Mouse (Mus musculus) forebrain, embryonic 13.5 days (tissue): Measurements from ENCODE around the gene Tut1. TPM values are rescaled to one million over a fixed set of nuclear protein-coding genes. Genes with fewer than 3 reads are reported as not detected.
A peak's percentile ranks its signal among the peaks of the same experiment; 100 is the strongest.

Experiments
- ATAC-seq: fragments of 200-750 bp; cut with Nextera tagmentation; 2 replicates; pipeline ENCODE4 v1.8.0; 2017
- H3K27ac ChIP-seq: fragments of 300-500 bp; sonication (generic); 2 replicates; pipeline ENCODE4 v1.5.1; 2015; ENCODE audit warnings: inconsistent platforms, mild to moderate bottlenecking, moderate library complexity
- H3K27me3 ChIP-seq: fragments of 300-500 bp; sonication (generic); 2 replicates; pipeline ENCODE4 v1.6.1; 2015; ENCODE audit warnings: mild to moderate bottlenecking, inconsistent platforms
- H3K36me3 ChIP-seq: fragments of 300-500 bp; sonication (generic); 2 replicates; pipeline ENCODE4 v1.6.1; 2015; ENCODE audit warnings: mild to moderate bottlenecking, inconsistent platforms; ENCODE audit not compliant: poor library complexity, severe bottlenecking
- H3K4me1 ChIP-seq: fragments of 300-500 bp; sonication (generic); 2 replicates; pipeline ENCODE4 v1.6.1; 2015; ENCODE audit warnings: inconsistent platforms
- H3K4me2 ChIP-seq: fragments of 300-500 bp; sonication (generic); 2 replicates; pipeline ENCODE4 v1.6.1; 2015; ENCODE audit warnings: inconsistent platforms, mild to moderate bottlenecking, moderate library complexity
- H3K4me3 ChIP-seq: fragments of 300-500 bp; sonication (generic); 2 replicates; pipeline ENCODE4 v1.5.1; 2015; ENCODE audit warnings: mild to moderate bottlenecking, inconsistent platforms
- H3K9ac ChIP-seq: fragments of 300-500 bp; sonication (generic); 2 replicates; pipeline ENCODE4 v1.6.1; 2015; ENCODE audit warnings: mild to moderate bottlenecking, inconsistent platforms
- H3K9me3 ChIP-seq: fragments of 300-500 bp; sonication (generic); replicated peaks from 2 replicates; pipeline ENCODE4 v1.6.1; 2016; ENCODE audit warnings: inconsistent platforms
- WGBS: fragments of 180-500 bp; shearing (Covaris S2); methylation state at CpG from one replicate; pipeline ENCODE4 v1.1.7; 2015; 5-methylcytosine and 5-hydroxymethylcytosine counted together
- polyA plus RNA-seq: library from polyadenylated mRNA; unstranded; fragments of >200 nt; fragmentation: Nextera tagmentation; extraction: Ambion mirVana; gene quantifications from 2 replicates; pipeline ENCODE4 v1.2.1, GENCODE M21; 2015

Gene Tut1
- polyA plus RNA-seq, 1 experiment from 2014 or later: 35.3 TPM

- Histone ChIP-seq H3K9ac (peak overlapping the region; percentile 27; the same call in 1 of the 2 replicates), H3K36me3 (peaks cover 58% of the 10 kb centered on the region), H3K4me2 (peak overlapping the region; percentile 44), H3K9me3 (no peaks in the 10 kb centered on the region), H3K4me3 (peak overlapping the region; percentile 21), H3K27me3 (no peaks in the 10 kb centered on the region), H3K4me1 (peaks cover 35% of the 10 kb centered on the region), H3K27ac (peak overlapping the region; percentile 11; the same call in 1 of the 2 replicates)
- 36% methylated on average over 5 of the region's 5 CpGs for WGBS
- ATAC-seq: no peak
Observed at GRCm38 (mm10) chr19:8944750-8945149, 8.9 kb upstream of the Tut1 start.

DNA sequence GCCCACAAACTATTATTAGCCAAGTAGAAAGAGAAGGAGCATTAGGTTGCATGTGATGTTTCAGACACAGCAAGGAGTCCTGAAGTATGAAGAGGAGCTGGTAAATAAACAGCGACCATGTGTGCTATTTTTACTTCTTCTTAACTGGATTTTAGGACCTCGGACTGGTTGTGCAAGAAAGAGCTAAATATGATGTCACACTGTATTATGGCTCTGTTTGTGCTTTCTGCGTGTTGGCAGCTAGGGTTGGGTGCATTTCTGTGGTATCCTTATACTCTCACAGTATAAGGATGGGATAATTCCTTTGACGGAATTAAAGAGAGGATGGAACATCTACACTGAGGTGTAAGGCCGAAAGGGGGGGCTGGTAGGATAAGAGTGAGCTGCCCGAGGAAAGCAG, 8.4 kb upstream of the Tut1 start:
- Histone ChIP-seq H3K9ac (peak overlapping the region; percentile 27; the same call in 1 of the 2 replicates), H3K4me2 (peak overlapping the region; percentile 44), H3K4me1 (peaks cover 35% of the 10 kb centered on the region), H3K9me3 (no peaks in the 10 kb centered on the region), H3K36me3 (peaks cover 63% of the 10 kb centered on the region), H3K4me3 (peak overlapping the region; percentile 21), H3K27ac (peak overlapping the region; percentile 11; the same call in 1 of the 2 replicates), H3K27me3 (no peaks in the 10 kb centered on the region)
- no peak for ATAC-seq
- WGBS: 82% methylated on average over 6 of the region's 6 CpGs

DNA sequence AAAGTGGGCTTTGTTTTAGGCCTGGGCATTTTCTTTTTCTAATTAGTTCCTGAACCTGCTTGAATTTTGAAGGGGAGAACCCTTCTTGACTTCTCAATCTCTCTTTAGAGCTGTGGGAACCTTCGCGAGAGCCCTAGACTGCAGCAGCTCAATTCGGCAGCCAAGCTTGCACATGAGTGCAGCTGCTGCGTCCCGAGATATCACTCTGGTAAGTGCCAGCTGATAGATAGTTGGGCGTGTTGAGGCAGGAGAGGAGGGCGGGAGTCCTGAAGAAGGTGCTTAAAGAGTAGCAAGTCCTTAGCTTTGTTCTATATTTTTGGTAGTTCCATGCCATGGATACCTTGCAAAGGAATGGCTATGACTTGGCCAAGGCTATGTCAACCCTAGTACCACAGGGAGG, 6.7 kb upstream of the Tut1 start:
- Histone ChIP-seq H3K4me1 (peaks cover 38% of the 10 kb centered on the region), H3K27ac (no peak overlapping the region), H3K4me2 (no peak overlapping the region), H3K9ac (no peak overlapping the region), H3K36me3 (peaks cover 79% of the 10 kb centered on the region), H3K9me3 (no peaks in the 10 kb centered on the region), H3K27me3 (no peaks in the 10 kb centered on the region), H3K4me3 (no peak overlapping the region)
- WGBS: 94% methylated on average over 7 of the region's 7 CpGs
- ATAC-seq: no peak

- Histone ChIP-seq H3K4me1 (peaks cover 37% of the 10 kb centered on the region), H3K9ac (no peak overlapping the region), H3K27me3 (no peaks in the 10 kb centered on the region), H3K9me3 (no peaks in the 10 kb centered on the region), H3K27ac (no peak overlapping the region), H3K36me3 (peaks cover 72% of the 10 kb centered on the region), H3K4me2 (no peak overlapping the region), H3K4me3 (no peak overlapping the region)
- 95% methylated on average over 5 of the region's 5 CpGs for WGBS
- no peak for ATAC-seq
Observed at GRCm38 (mm10) chr19:8950190-8950589, 3.5 kb upstream of the Tut1 start.

DNA sequence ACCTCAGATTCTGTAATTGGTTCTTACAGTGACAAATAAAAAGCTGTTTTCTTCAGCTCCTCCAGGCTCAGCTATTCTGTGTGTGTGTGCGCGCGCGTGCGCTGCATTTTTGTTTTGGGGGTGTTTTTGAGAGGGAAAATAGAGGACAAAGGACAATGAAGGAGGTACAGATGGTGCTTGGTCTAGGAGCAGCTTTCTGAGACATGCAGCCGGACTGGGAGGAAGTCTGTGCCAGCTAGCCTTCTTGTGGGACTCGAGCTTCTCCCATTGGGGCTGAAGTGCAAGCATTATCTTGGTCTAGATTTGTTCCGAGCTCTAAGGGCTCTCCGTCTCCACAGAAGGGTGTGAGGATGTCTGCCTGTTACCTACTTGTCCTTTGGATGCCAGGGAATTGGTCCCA, 1.4 kb upstream of the Tut1 start:
- peak; percentile 23 for ATAC-seq
- Histone ChIP-seq H3K9me3 (no peaks in the 10 kb centered on the region), H3K9ac (peak overlapping the region; percentile 71), H3K36me3 (peaks cover 64% of the 10 kb centered on the region), H3K4me3 (0 out of 2 replicates have a peak overlapping the region, but pooled peaks have one; percentile 1), H3K27ac (peak overlapping the region; percentile 97), H3K4me2 (peak overlapping the region; percentile 96), H3K4me1 (peaks cover 37% of the 10 kb centered on the region), H3K27me3 (no peaks in the 10 kb centered on the region)
- WGBS: 57% methylated on average over 9 of the region's 9 CpGs

DNA sequence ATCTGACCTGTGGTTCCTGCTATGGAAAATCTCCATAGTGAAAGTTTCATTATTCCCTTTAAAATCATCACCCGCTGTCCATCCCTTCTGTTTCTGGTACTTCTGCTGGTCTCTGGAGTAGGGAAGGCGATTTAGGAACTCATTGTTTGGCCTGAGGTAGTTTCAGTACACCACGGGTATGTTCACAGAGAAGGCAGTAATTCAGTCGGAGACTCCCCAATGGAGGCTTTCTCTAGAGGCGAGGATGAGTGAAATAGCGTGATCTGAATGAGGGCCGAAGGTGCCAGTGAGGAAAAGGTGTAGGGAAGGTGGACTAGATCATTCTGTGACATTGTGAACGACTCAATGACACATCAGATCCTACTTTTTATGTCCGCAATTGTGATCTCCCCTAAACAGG, 524 bp downstream of the Tut1 start:
- no peak for ATAC-seq
- Histone ChIP-seq H3K4me3 (peak overlapping the region; percentile 72), H3K9me3 (no peaks in the 10 kb centered on the region), H3K27ac (peak overlapping the region; percentile 97), H3K4me2 (peak overlapping the region; percentile 96), H3K27me3 (no peaks in the 10 kb centered on the region), H3K9ac (peak overlapping the region; percentile 80), H3K4me1 (peaks cover 37% of the 10 kb centered on the region), H3K36me3 (peaks cover 62% of the 10 kb centered on the region)
- WGBS: 5% methylated on average over 9 of the region's 9 CpGs

GRCm38 (mm10) chr19:8962256-8962655, 8.6 kb downstream of the Tut1 start:
- Histone ChIP-seq H3K36me3 (peaks cover 84% of the 10 kb centered on the region), H3K27ac (no peak overlapping the region), H3K9ac (no peak overlapping the region), H3K4me2 (no peak overlapping the region), H3K4me1 (peaks cover 12% of the 10 kb centered on the region), H3K4me3 (no peak overlapping the region), H3K9me3 (no peaks in the 10 kb centered on the region), H3K27me3 (no peaks in the 10 kb centered on the region)
- 92% methylated on average over 2 of the region's 2 CpGs for WGBS
- no peak for ATAC-seq

GRCm38 (mm10) chr19:8965075-8965474, 11.4 kb downstream of the Tut1 start:
- no peak for ATAC-seq
- Histone ChIP-seq H3K36me3 (peaks cover 75% of the 10 kb centered on the region), H3K9me3 (no peaks in the 10 kb centered on the region), H3K27ac (no peak overlapping the region), H3K4me3 (no peak overlapping the region), H3K4me2 (no peak overlapping the region), H3K9ac (peak overlapping the region; percentile 26; the same call in 1 of the 2 replicates), H3K4me1 (peaks cover 25% of the 10 kb centered on the region), H3K27me3 (no peaks in the 10 kb centered on the region)
- WGBS: 90% methylated on average over 11 of the region's 11 CpGs

DNA sequence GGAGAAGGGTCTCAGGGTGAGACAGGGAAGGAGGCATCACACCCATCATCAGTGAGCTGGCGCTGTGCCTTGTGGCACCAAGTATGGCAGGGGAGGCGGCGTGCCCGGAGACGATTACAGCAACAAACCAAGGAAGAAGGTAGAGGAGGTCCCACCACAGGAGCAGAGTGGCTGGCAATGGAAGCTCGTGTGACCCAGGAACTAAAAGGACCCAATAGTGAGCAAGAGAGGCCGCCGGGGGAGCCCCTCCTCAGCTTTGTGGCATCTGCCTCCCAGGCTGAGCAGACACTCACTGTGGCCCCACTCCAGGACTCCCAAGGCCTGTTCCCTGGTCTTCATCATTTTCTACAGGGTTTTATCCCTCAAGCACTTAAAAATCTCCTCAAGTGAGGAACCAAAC, 12.1 kb downstream of the Tut1 start:
- Histone ChIP-seq H3K36me3 (peaks cover 75% of the 10 kb centered on the region), H3K27ac (peak overlapping the region; percentile 84; the same call in 1 of the 2 replicates), H3K9ac (peak overlapping the region; percentile 53; the same call in 1 of the 2 replicates)

DNA sequence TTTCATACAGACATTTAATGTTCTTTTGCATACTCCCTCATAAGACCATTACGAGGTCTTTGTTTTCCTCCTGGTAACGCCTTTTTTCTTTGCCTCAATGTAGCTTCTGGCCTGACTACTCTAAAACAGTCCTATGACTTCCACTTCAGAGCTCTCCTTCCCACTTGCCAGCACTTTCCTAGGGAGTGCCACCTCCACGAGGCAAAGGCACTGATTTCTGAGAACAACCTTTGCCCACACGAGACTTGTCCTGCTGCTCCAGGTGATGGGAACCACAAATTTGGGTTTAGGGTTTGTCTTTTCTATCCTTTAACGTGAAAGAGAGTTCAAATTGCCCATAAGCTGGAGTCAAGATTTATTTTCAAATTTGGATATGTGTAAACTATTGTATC, 12.5 kb downstream of the Tut1 start:
- ATAC-seq: no peak
- Histone ChIP-seq H3K9ac (peak overlapping the region; percentile 53), H3K4me1 (peaks cover 25% of the 10 kb centered on the region), H3K36me3 (peaks cover 76% of the 10 kb centered on the region), H3K4me2 (peak overlapping the region; percentile 82), H3K9me3 (no peaks in the 10 kb centered on the region), H3K27me3 (no peaks in the 10 kb centered on the region), H3K27ac (peak overlapping the region; percentile 84), H3K4me3 (peak overlapping the region; percentile 73)
- 51% methylated on average over 5 of the region's 5 CpGs for WGBS

More for the DNA sequence above, 12.1 kb downstream of the Tut1 start:
- Histone ChIP-seq H3K4me2 (peak overlapping the region; percentile 82), H3K27me3 (no peaks in the 10 kb centered on the region), H3K9me3 (no peaks in the 10 kb centered on the region), H3K4me1 (peaks cover 25% of the 10 kb centered on the region), H3K4me3 (peak overlapping the region; percentile 73)
- ATAC-seq: no peak
- WGBS: 83% methylated on average over 8 of the region's 8 CpGs

- peak within 1 kb of the TSS; percentile 94 for H3K9ac ChIP-seq
- peak within 1 kb of the TSS; percentile 86 for H3K27ac ChIP-seq
- ATAC-seq: peak; percentile 99
- under 1% methylated on average over 52 of the region's 52 CpGs for WGBS
- H3K4me2 ChIP-seq: peak within 1 kb of the TSS; percentile 82
- H3K36me3 ChIP-seq: peaks cover 76% of the 10 kb centered on the region
- H3K9me3 ChIP-seq: no peaks in the 10 kb centered on the region
- H3K27me3 ChIP-seq: no peaks in the 10 kb centered on the region
- H3K4me1 ChIP-seq: peaks cover 25% of the 10 kb centered on the region
- peak within 1 kb of the TSS; percentile 73 for H3K4me3 ChIP-seq
Observed at GRCm38 (mm10) chr19:8966590-8967372, 13.1 kb downstream of the Tut1 start, which contains the start of gene Eef1g. Gene Eef1g (plus strand): TSS chr19:8967041.

GRCm38 (mm10) chr19:8967373-8967743, 13.7 kb downstream of the Tut1 start:
- H3K36me3 ChIP-seq: peaks cover 76% of the 10 kb centered on the region
- H3K27ac ChIP-seq: peak overlapping the region; percentile 86
- 0% methylated on average over 8 of the region's 8 CpGs for WGBS
- no peaks in the 10 kb centered on the region for H3K27me3 ChIP-seq
- peak overlapping the region; percentile 82 for H3K4me2 ChIP-seq
- peak overlapping the region; percentile 73 for H3K4me3 ChIP-seq
- peaks cover 25% of the 10 kb centered on the region for H3K4me1 ChIP-seq
- no peaks in the 10 kb centered on the region for H3K9me3 ChIP-seq
- no peak for ATAC-seq
- H3K9ac ChIP-seq: peak overlapping the region; percentile 94
